Mouse (Mus musculus): ENCODE measurements at regions not wholly inside any gene's neighbourhood (a gene's known extent, or its start where the extent isn't known, plus 50 kb on each side); places are given as distances from the start of the nearest gene placed in this dataset.

- DNase-seq = no peak
Observed at GRCm38 (mm10) chr2:48468895-48469294, 345.0 kb upstream of the Acvr2a start.

GRCm38 (mm10) chr2:48469357-48469756 is 344.6 kb upstream of the Acvr2a start:
- no peak for DNase-seq

- DNase-seq = no peak
Observed at GRCm38 (mm10) chr2:48473102-48473501, 340.8 kb upstream of the Acvr2a start.

GRCm38 (mm10) chr2:48474642-48475041 is 339.3 kb upstream of the Acvr2a start:
- DNase-seq = no peak

GRCm38 (mm10) chr2:48476777-48477176 is 337.1 kb upstream of the Acvr2a start:
- no peak for DNase-seq

- no peak for DNase-seq
Observed at GRCm38 (mm10) chr2:48477336-48477735, 336.6 kb upstream of the Acvr2a start.

- no peak for DNase-seq
Observed at GRCm38 (mm10) chr2:48479601-48480000, 334.3 kb upstream of the Acvr2a start.

GRCm38 (mm10) chr2:48480428-48481191 is 333.3 kb upstream of the Acvr2a start:
- no peak for DNase-seq

- DNase-seq = no peak
Observed at GRCm38 (mm10) chr2:48481209-48481742, 332.6 kb upstream of the Acvr2a start.

- no peak for DNase-seq
Observed at GRCm38 (mm10) chr2:48493574-48493973, 320.3 kb upstream of the Acvr2a start.

GRCm38 (mm10) chr2:48494065-48494464 is 319.8 kb upstream of the Acvr2a start:
- DNase-seq = no peak

- DNase-seq = no peak
Observed at GRCm38 (mm10) chr2:48494632-48495031, 319.3 kb upstream of the Acvr2a start.

- DNase-seq = no peak
Observed at GRCm38 (mm10) chr2:48498047-48498723, 315.7 kb upstream of the Acvr2a start.

GRCm38 (mm10) chr2:48499396-48499795 is 314.5 kb upstream of the Acvr2a start:
- no peak for DNase-seq

GRCm38 (mm10) chr2:48501387-48501786 is 312.5 kb upstream of the Acvr2a start:
- no peak for DNase-seq

- no peak for DNase-seq
Observed at GRCm38 (mm10) chr2:48513848-48514247, 300.1 kb upstream of the Acvr2a start.

GRCm38 (mm10) chr2:48519838-48520404 is 294.0 kb upstream of the Acvr2a start:
- no peak for DNase-seq

GRCm38 (mm10) chr2:48520535-48520971 is 293.4 kb upstream of the Acvr2a start:
- DNase-seq = no peak

- no peak for DNase-seq
Observed at GRCm38 (mm10) chr2:48535453-48535852, 278.5 kb upstream of the Acvr2a start.

- no peak for DNase-seq
Observed at GRCm38 (mm10) chr2:48536930-48537329, 277.0 kb upstream of the Acvr2a start.

- no peak for DNase-seq
Observed at GRCm38 (mm10) chr2:48538668-48539341, 275.1 kb upstream of the Acvr2a start.

- no peak for DNase-seq
Observed at GRCm38 (mm10) chr2:48539465-48540055, 274.3 kb upstream of the Acvr2a start.

- DNase-seq = no peak
Observed at GRCm38 (mm10) chr2:48544377-48544776, 269.5 kb upstream of the Acvr2a start.
